Mouse (Mus musculus) forebrain, embryonic 16.5 days (tissue): ENCODE data around the gene Arhgef12. TPM values are rescaled to one million over a fixed set of nuclear protein-coding genes. Genes with fewer than 3 reads are reported as not detected.

Source experiments
- ATAC-seq: fragments of 200-750 bp; cut with Nextera tagmentation; 2 replicates; pipeline ENCODE4 v1.8.0; 2017; ENCODE audit warnings: mild to moderate bottlenecking, moderate library complexity
- H3K27ac ChIP-seq: fragments of 300-500 bp; sonication (generic); 2 replicates; pipeline ENCODE4 v1.5.1; 2014; ENCODE audit warnings: low read length, control low read depth
- H3K27me3 ChIP-seq: fragments of 300-500 bp; sonication (generic); replicated peaks from 2 replicates; pipeline ENCODE4 v1.6.1; 2014; ENCODE audit warnings: low read length; ENCODE audit not compliant: control insufficient read depth, insufficient read depth
- H3K36me3 ChIP-seq: fragments of 300-500 bp; sonication (generic); 2 replicates; pipeline ENCODE4 v1.6.1; 2014; ENCODE audit not compliant: control insufficient read depth, insufficient read depth
- H3K4me1 ChIP-seq: fragments of 300-500 bp; sonication (generic); replicated peaks from 2 replicates; pipeline ENCODE4 v1.6.1; 2014; ENCODE audit warnings: low read length; ENCODE audit not compliant: control insufficient read depth, insufficient read depth
- H3K4me2 ChIP-seq: fragments of 300-500 bp; sonication (generic); 2 replicates; pipeline ENCODE4 v1.6.1; 2014; ENCODE audit warnings: mild to moderate bottlenecking, low read length, control low read depth
- H3K4me3 ChIP-seq: fragments of 300-500 bp; sonication (generic); replicated peaks from 2 replicates; pipeline ENCODE4 v1.5.1; 2014; ENCODE audit warnings: mild to moderate bottlenecking, low read length, control low read depth
- H3K9ac ChIP-seq: fragments of 300-500 bp; sonication (generic); replicated peaks from 2 replicates; pipeline ENCODE4 v1.6.1; 2014; ENCODE audit warnings: low read depth, low read length, control low read depth
- H3K9me3 ChIP-seq: fragments of 300-500 bp; sonication (generic); 2 replicates; pipeline ENCODE4 v1.6.1; 2016; ENCODE audit warnings: low read length; ENCODE audit not compliant: control insufficient read depth
- WGBS: fragments of 180-500 bp; shearing (Covaris S2); extraction: QIAGEN DNeasy Blood & Tissue Kit; methylation state at CpG from one replicate; pipeline ENCODE4 v1.1.7; 2014; 5-methylcytosine and 5-hydroxymethylcytosine counted together
- polyA plus RNA-seq: library from polyadenylated mRNA; unstranded; fragments of >200 nt; fragmentation: Nextera tagmentation; extraction: Ambion mirVana; gene quantifications from 2 replicates; pipeline ENCODE4 v1.2.1, GENCODE M21; 2015

The Arhgef12 gene
- polyA plus RNA-seq, 1 experiment from 2014 or later: 20.5 TPM

- Histone ChIP-seq H3K9ac (peak overlapping the region; percentile 85), H3K4me2 (peak overlapping the region; percentile 99), H3K4me1 (peaks cover 8% of the 10 kb centered on the region), H3K27me3 (0 out of 2 replicates have a peak, but pooled peaks cover 3% of the 10 kb centered on the region), H3K36me3 (no peaks in the 10 kb centered on the region), H3K4me3 (peak overlapping the region; percentile 75), H3K27ac (no peak overlapping the region), H3K9me3 (no peaks in the 10 kb centered on the region)
- peak; percentile 25 for ATAC-seq
- 3% methylated on average over 8 of the region's 9 CpGs for WGBS
These were observed 163.9 kb downstream of the Arhgef12 start for GRCm38 (mm10) chr9:42943057-42943529.

GRCm38 (mm10) chr9:42942148-42942547 is 164.9 kb downstream of the Arhgef12 start:
- Histone ChIP-seq H3K9ac (no peak overlapping the region), H3K4me3 (no peak overlapping the region), H3K27me3 (0 out of 2 replicates have a peak, but pooled peaks cover 3% of the 10 kb centered on the region), H3K36me3 (no peaks in the 10 kb centered on the region), H3K27ac (no peak overlapping the region), H3K9me3 (no peaks in the 10 kb centered on the region), H3K4me1 (peaks cover 8% of the 10 kb centered on the region), H3K4me2 (no peak overlapping the region)
- no peak for ATAC-seq
- 39% methylated on average over 4 of the region's 4 CpGs for WGBS

- H3K4me1 ChIP-seq: no peaks in the 10 kb centered on the region
- H3K27me3 ChIP-seq: no peaks in the 10 kb centered on the region
- H3K4me2 ChIP-seq: no peak overlapping the region
- H3K4me3 ChIP-seq: no peak overlapping the region
- no peak overlapping the region for H3K9ac ChIP-seq
- ATAC-seq: no peak
- 30% methylated on average over 7 of the region's 7 CpGs for WGBS
- H3K27ac ChIP-seq: no peak overlapping the region
- no peaks in the 10 kb centered on the region for H3K36me3 ChIP-seq
- H3K9me3 ChIP-seq: no peaks in the 10 kb centered on the region
These were observed 174.9 kb downstream of the Arhgef12 start for GRCm38 (mm10) chr9:42932146-42932545.

- no peaks in the 10 kb centered on the region for H3K4me1 ChIP-seq
- no peak overlapping the region for H3K4me2 ChIP-seq
- no peaks in the 10 kb centered on the region for H3K36me3 ChIP-seq
- H3K9ac ChIP-seq: no peak overlapping the region
- no peak overlapping the region for H3K27ac ChIP-seq
- H3K4me3 ChIP-seq: no peak overlapping the region
- ATAC-seq: no peak
- no peaks in the 10 kb centered on the region for H3K27me3 ChIP-seq
- H3K9me3 ChIP-seq: no peaks in the 10 kb centered on the region
- 67% methylated on average over 10 of the region's 10 CpGs for WGBS
These were observed 179.5 kb downstream of the Arhgef12 start for GRCm38 (mm10) chr9:42927498-42927897.

GRCm38 (mm10) chr9:42926564-42926963 is 180.5 kb downstream of the Arhgef12 start:
- WGBS: 90% methylated on average over 6 of the region's 6 CpGs
- no peaks in the 10 kb centered on the region for H3K36me3 ChIP-seq
- H3K4me2 ChIP-seq: no peak overlapping the region
- H3K9ac ChIP-seq: no peak overlapping the region
- no peaks in the 10 kb centered on the region for H3K4me1 ChIP-seq
- no peaks in the 10 kb centered on the region for H3K27me3 ChIP-seq
- no peak overlapping the region for H3K4me3 ChIP-seq
- H3K27ac ChIP-seq: no peak overlapping the region
- no peak for ATAC-seq
- no peaks in the 10 kb centered on the region for H3K9me3 ChIP-seq

GRCm38 (mm10) chr9:42921830-42922229 is 185.2 kb downstream of the Arhgef12 start:
- 64% methylated on average over 4 of the region's 4 CpGs for WGBS

GRCm38 (mm10) chr9:42920190-42920589 is 186.8 kb downstream of the Arhgef12 start:
- H3K36me3 ChIP-seq: no peaks in the 10 kb centered on the region
- peaks cover 5% of the 10 kb centered on the region for H3K4me1 ChIP-seq
- H3K4me2 ChIP-seq: no peak overlapping the region
- no peak overlapping the region for H3K27ac ChIP-seq
- 43% methylated on average over 7 of the region's 7 CpGs for WGBS
- no peak for ATAC-seq
- H3K4me3 ChIP-seq: no peak overlapping the region
- no peaks in the 10 kb centered on the region for H3K9me3 ChIP-seq
- no peak overlapping the region for H3K9ac ChIP-seq
- no peaks in the 10 kb centered on the region for H3K27me3 ChIP-seq

More at GRCm38 (mm10) chr9:42921830-42922229, 185.2 kb downstream of the Arhgef12 start:
- no peaks in the 10 kb centered on the region for H3K27me3 ChIP-seq
- peaks cover 5% of the 10 kb centered on the region for H3K4me1 ChIP-seq
- H3K27ac ChIP-seq: no peak overlapping the region
- no peaks in the 10 kb centered on the region for H3K36me3 ChIP-seq
- H3K9me3 ChIP-seq: no peaks in the 10 kb centered on the region
- no peak overlapping the region for H3K4me2 ChIP-seq
- H3K4me3 ChIP-seq: no peak overlapping the region
- no peak overlapping the region for H3K9ac ChIP-seq
- ATAC-seq: no peak

- no peak overlapping the region for H3K27ac ChIP-seq
- H3K4me2 ChIP-seq: no peak overlapping the region
- no peak overlapping the region for H3K9ac ChIP-seq
- ATAC-seq: no peak
- 74% methylated on average over 7 of the region's 7 CpGs for WGBS
- H3K9me3 ChIP-seq: no peaks in the 10 kb centered on the region
- H3K4me3 ChIP-seq: no peak overlapping the region
- no peaks in the 10 kb centered on the region for H3K27me3 ChIP-seq
- H3K4me1 ChIP-seq: peaks cover 5% of the 10 kb centered on the region
- no peaks in the 10 kb centered on the region for H3K36me3 ChIP-seq
These were observed 189.1 kb downstream of the Arhgef12 start for GRCm38 (mm10) chr9:42917911-42918310.
